Mouse (Mus musculus) thymus, postnatal 4 days (tissue): ENCODE data around the gene Tlr4.

Source experiments
- DNase-seq: peaks from one replicate; pipeline ENCODE4 v3.0.0; 2021

Tlr4 gene

DNA sequence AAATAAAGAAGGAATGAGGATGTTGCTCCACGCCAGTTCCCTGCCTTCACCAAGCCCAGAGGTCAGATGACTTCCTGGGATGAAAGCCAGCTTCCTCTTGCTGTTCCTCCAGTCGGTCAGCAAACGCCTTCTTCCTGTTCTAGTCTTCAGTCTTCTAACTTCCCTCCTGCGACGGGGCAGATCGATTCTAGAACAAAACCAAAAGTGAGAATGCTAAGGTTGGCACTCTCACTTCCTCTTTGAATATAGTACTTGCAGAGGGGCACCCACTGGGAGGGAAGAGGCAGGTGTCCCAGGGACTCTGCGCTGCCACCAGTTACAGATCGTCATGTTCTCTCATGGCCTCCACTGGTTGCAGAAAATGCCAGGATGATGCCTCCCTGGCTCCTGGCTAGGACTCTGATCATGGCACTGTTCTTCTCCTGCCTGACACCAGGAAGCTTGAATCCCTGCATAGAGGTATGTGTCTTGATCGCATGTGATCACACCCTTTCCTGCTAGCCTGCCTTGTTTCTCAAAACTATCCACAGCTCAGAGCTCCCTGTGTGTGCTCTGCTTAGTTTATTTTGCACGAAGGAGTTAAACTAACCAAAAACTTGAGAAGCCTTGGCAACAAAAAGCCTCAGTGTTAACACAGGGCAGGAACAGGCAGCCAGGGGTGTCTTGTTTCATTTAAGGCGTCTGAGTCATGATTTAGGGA is at the start of gene Tlr4:
Gene Tlr4 (plus strand): TSS at position 122 of the 700 bp plus-strand sequence.
- DNase-seq = peak; percentile 6

DNA sequence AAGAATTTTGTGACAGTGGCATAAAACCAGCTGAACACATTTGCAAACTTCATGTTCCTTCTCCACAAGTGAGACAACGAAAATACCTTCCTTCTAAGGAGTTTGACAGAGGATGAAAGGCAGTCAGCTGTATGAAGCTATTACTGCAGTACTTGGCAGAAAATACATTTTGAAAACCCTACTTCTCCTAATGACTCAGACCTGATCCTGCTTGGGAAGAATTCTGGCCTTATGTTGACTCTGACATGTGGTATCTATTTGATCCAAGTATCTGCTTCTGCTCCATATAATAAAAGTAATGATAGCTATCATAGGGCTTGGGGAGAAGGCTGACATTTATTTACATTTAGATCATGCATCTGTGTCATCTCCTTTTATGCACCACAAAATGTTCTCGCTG is 33.1 kb upstream of the Tlr4 start:
- DNase-seq = no peak

DNA sequence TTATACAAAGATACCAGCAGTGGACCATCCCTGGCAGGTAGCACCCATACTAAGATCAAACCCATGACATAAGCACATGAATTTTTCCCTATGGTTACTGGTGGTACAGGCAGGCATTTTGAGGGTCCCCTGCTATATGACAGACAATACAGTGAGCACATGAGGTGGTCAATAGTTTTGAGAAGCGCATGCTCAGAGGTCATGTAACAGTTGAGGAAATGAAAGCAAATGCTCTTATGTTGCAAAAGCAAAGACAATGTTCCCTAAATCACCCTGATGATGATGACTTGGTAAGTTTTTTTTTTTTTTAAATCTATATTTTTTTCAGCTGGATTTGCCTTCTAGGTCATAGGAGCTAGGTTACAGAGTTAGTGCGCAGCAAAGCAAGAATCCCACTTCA is 30.7 kb upstream of the Tlr4 start:
- DNase-seq = no peak

DNA sequence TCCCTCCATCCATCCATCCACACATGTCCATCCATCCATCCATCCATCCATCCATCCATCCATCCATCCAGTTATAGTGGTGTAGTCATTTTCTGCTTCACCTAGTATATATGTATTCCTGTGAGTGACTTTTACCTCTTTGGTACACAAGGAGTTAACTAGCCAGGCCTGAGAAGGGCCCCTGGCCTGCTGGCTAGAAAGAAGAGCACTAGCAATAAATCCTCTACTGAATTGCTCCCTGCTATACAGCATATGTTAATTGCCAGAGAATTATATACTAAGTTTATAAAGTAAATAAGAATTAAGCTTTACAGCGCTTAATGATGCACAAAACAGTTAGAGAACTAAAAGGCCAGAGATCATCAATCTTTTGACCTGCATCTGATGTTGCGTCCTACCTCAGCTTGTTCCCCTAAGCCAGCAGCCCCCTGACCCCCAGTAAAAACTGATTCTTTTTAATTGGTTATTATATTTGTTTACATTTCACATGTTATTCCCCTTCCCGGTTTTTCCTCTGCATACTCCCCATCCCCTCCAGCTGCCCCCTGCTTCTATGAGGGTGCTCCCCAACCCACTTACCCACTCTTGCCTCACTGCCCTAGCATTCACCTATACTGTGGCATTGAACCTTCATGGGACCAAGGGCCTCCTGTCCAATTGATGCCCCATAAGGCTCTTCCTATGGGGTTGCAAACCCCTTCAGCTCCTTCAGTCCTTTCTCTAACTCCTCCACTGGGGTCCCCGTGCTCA is 22.7 kb upstream of the Tlr4 start:
- no peak for DNase-seq

DNA sequence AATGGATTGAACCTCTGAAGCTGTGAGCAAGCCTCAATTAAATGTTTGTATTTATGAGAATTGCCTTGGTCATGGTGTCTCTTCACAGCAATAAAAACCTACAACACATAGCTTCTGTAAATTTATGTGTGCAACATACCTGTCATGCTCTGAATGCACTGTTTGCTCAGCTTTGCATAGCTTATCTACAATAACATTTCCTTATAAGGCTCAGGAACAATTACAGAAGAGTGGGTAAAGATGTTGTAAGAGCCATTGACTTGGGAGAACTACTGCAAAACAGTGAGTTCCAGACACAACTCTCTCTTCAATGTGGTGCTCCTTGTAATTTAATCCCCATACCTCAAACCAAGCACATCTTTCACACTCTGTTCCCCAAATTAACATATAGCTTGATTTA is 21.6 kb upstream of the Tlr4 start:
- DNase-seq = no peak

DNA sequence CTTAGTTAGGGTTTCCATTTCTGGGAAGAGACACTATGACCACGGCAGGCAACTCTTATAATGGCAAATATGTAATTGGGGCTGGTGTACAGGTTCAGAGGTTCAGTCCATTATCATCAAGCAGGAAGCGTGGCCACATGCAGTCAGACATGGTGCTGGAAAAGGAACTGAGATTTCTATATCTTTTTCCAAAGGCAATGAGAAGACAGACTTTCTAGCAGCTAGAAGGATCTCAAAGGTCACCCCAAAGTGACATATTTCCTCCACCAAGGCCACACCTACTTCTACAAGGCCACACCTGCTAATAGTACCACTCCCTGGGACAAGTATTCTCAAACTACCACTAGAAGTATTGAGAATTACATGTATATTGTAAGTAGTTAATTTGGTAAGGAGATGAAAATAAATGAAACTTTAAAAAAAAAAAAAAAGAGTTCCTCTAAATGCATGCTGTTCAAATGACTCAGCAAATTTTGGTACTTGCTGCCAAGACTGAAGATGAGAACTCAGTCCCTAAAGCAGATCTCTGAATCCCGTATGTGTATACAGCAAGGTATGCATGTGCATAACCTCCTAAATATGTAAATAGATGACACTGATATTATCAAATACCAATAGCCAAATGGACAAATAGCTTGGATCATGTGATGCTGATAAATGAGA is 10.9 kb upstream of the Tlr4 start:
- no peak for DNase-seq

DNA sequence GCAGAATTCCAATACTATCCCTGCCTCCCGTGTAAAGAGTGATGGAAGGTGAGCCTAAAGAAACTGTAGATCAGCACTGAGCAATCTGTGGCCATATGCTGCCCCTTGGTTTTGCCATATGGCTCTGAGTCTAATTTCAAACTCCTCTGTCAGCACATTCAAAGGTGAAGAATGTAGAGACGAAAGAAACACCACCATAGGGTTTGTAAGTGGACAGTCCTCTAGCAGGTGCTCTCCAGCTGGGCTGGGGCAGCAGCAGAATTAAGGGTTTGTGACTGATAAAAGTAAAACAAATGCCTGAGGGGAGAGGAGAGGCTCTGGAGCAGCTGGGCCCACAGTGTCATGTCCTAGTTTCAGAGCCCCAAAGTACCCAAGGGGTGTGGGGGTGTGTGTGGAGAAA is 6.2 kb upstream of the Tlr4 start:
- DNase-seq = no peak

DNA sequence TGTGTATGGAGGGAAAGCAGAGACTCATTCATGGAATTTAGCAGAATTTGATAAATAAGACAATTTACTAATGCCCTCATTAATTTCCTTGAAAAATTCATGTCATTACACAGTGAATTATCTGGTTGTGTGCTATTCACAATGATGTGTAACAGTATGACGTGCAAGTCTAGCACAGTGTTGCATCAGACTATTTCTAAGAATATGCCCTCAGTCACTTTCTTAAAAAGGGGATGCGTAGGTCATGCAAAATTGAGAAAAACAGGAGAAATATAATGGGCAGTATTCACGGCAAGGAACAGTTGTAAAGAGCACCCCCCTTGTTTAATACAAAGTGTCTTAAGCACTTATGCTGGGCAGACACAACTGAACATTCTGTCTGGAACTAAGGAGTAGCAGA is 5.6 kb upstream of the Tlr4 start:
- DNase-seq = no peak

DNA sequence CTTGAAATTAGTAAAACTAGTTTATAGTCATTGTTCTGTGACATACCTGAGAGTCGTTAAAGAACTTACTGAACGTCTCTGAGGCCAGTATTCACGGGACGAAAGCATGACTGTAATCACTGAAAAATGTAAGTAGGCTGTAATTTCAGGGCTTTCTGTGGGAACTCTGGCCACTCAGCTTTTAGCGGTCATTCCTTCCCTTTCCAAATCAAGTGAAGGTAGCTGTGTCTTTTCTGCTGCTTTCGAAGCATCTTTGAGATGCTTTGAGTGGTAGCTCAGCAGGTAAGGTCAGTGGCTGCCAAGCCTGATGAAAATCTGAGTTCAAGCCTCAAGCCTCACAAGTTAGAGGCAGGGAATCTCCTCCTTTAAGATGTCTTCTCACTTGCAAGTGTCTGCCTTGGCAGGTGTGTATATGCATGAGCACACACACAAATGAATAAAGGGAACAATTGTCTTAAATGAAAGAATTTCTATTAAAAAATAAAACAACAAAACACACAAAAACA is 832 bp downstream of the Tlr4 start:
- no peak for DNase-seq

DNA sequence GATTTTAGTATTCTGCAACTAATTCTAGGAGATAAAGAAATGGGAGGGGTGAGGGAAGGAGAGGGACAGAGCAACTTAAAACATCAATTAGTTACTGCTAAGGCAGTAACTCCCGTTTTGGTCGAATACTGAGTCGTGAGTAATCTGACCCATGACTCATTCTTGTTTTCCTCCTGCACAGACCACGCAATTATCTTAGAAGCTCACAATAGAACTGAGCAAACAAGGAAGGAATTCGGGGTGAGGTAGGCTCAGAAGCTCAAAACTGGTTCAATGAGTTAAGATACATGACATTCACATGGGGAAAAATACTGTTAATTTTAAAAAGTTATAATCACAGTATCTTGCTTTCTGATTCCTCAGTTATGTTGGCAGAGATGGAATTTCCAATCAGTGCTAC is 1.3 kb downstream of the Tlr4 start:
- no peak for DNase-seq

DNA sequence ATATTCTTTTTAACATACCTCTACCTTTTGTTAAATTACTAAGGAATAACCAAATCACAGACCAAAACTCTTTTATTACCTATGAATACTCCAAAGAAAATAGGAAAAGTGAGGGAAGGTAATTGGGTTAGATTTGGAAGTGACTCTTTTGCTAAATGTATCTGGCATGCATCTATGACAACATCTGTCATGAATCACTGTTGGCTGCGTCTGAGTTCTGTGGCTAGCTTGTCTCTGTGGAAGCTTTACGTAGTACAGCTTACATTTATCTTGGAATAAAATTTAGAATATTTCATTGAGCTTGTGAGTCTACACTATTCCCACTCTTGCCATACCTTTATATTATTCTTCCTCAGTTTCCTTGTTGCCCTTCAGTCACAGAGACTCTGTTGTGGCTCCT is 10.7 kb downstream of the Tlr4 start:
- no peak for DNase-seq

DNA sequence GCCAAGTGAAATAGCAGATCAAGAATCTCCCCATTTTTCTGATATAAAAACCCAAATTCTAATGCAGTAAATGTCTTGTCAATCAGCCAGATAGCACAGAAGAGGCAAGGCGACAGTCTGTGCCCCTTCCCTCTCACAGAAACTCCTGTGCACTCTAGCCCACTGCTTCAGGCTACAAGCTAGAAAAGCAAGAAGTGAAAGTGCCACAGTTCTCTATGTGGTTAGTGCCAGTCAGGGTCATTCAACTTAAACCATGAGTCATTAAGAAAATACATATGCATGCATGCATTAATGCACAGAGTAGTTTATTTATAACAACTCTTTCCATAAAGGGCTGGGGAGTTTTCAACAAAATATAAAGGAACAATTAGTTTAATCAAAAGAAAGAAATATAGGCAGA is 15.9 kb downstream of the Tlr4 start:
- no peak for DNase-seq

DNA sequence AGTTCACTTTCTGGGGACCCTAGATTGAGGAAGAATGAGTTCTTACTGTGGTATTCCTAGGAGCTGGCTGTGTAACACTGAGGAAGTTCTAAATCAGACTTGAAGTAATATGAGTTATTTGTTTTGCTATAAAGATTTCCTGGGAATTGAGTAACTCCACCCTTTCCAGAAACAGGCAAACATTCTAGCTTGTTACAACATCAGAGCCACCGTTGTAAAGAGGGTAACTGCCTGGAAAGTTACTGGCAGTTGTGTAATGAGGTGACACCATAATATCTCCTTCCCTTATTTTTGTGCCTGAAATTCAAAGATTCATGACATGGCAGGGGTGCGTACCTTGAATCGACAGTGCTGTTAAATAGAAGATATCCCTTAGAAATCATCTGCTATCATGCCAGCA is 24.6 kb downstream of the Tlr4 start:
- DNase-seq = no peak

DNA sequence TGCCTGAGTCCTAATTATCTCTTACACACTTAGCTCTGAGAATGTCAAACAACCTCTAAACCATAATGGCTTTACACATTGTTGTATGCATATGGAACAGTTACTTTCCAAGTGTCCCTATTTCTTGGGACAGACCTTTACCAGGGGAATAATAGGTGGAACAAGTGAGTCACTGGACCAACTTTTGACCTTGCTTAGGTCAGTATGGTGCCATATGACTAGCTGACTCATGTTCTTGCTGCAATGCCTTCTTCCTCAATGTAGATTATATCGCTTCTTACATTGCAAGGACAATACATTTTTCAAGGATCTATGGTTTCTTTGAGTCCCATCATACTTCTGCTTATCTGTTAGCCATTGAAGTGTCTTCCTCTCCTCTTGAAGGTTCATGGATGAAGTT is 29.6 kb downstream of the Tlr4 start:
- no peak for DNase-seq

DNA sequence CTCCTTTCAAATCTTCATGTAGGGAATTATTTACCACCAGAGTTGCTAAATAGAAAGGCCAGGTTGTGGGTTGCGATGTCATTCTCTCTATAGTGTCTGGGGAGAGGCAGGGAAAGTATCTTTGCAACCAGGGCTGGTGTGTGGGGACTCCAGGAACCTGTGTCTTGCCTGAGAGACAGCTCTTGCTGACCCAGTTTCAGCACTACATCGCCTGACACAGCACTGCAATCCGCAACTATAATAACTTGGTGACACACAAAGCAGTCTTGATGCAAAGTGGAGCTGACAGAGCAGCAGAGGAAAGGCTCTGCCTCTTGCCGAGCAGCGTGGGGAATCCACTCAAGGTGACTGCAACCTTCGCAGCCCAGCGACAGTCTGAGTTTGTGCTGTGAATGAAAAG is 42.5 kb downstream of the Tlr4 start:
- DNase-seq = no peak

DNA sequence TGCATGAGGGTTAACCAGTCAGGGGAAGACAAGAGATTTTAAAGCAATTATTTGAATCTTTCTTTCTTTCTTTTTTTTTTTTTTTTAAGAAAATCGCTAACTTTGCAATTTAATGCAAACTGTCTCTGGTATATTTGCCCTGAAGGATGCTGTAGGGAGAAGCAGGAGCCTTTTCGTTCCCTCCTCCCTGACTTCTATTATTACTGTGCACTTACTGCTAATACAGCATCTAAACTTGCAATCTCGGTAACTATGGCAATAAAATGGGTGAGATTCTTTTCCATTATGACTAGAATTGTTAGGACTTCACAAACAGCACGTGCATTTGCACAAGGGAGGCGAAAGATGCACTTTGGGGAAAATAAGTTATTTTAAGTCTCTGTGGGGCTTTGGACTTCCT is 44.6 kb downstream of the Tlr4 start:
- no peak for DNase-seq

DNA sequence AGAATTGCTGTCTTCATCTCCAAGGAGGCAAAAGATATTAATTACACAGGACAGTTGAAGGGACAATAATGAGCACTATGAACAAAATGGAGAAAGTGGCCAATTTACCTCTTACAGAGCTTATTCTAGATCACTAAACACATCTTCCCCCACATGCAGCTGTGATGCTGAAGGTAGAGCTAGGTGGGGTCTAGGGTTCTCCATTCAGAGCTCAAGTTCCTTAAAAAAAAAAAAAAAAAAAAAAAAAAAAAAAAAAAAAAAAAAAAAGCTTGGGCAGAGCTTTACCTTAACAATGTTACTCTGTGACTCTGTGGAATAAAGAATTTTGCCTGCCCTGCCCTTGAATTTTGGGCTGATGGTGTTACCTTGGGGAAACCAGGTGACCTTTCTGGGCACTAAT is 46.0 kb downstream of the Tlr4 start:
- no peak for DNase-seq

DNA sequence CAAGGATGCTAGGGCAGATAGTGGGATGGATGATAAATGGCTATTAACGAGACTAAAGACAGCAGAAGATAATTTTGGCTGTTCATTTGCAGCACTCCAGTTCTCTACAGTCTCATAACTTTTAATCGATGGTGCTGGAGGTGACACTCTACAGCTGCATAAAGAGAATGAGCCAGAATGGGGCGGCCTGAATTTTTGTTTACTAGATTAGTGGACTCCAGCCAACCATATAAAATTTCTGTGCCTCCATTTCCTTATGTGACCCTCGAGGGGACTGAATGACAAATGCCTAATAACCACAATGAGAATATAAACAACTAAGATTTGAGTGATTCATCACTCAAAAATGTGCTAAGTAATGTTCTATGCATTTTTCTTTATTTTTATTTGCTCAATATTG is 48.4 kb downstream of the Tlr4 start:
- DNase-seq = no peak

DNA sequence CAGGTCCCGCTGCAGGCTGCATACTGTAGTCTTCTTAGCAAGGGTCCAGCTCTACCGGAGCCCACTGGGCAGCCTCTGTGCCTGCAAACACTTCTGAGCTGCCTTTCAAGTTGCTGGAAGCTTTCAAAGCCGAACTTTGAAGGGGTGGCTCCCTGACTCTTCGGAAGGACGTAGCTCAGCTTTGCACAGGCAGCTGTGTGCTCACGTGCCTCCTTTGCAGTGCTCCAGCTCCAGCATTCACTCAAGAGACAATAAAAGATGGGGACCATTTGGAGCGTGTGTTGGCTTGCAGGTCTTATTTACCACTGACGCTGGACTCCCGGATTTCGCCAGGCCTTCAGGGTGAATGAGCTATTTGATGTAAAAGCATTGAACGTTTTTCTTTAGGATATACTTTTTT is 50.2 kb downstream of the Tlr4 start:
- DNase-seq = no peak

DNA sequence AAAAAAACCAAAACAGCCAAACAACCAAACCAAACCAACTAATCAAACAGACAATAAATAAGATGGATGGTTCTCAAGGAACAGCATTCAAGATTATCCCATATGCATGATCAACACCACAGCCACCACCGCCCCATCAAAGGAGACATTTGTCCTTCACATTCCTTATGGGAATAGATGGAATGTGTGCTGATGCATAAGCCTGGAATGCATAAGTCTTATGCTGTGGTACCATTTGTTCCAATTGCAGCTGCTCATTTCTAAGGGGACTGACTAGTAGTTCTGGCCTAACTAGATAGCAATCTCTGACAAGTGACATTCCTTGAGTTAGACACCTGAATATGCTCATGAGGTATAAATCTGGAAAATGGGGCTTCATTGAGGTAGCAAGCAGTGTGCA is 54.1 kb downstream of the Tlr4 start:
- DNase-seq = no peak

DNA sequence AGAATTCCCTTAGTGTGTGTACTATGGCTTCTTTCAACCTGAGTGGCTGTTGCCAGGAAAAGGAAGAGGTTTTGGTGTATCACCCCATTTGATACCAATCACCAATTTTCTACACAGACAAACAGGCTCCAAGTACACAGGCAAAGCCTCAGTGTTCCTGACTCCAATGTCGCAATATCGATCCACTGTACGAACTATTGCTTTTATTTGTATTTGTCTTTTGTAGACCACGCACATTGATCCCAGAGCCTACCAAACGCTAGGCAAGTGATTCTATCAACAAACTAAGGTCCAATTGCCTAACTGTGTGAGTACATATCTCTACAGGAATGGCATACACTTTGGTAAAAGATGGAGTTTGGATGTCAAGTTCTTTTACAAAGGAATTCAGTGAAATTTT is 55.9 kb downstream of the Tlr4 start:
- no peak for DNase-seq

DNA sequence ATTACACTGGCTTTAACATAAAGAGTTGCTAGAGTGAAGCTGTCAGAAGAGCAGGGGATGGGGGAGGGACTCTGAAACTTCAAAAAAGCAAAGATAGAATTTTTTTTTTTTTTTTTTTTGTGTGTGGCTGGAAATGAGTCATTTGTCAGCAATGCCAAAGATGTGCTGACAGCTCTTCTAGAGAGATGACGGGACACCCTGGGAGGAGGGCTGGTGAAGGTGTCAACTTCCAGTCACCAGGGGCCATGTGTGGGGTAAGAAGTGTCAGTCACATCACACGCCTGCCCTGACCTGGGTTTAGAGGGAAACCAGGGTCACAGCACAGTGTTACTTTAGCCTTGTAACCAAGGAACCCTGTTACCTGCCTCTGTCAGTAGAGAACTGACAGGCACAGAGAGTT is 67.2 kb downstream of the Tlr4 start:
- DNase-seq = no peak

DNA sequence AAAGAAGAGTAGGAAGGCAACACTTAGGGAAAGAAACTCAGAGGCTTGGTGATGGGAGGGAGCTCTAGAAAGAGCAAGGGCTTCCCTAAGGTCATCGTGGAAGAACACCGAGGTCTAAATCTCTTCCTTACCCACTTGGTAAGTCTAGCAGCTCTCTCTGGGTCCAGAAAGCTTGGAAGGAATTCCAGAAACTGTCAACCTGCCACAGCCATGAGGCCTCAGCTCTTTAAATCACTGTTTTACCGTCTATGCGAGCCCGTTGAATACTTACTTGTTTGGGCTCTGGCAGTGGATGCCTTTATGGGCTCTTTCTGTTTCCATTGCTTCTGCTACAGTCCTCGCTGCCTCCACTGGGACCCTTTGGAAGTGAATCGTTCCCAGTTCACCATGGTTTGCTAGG is 67.6 kb downstream of the Tlr4 start:
- DNase-seq = no peak

DNA sequence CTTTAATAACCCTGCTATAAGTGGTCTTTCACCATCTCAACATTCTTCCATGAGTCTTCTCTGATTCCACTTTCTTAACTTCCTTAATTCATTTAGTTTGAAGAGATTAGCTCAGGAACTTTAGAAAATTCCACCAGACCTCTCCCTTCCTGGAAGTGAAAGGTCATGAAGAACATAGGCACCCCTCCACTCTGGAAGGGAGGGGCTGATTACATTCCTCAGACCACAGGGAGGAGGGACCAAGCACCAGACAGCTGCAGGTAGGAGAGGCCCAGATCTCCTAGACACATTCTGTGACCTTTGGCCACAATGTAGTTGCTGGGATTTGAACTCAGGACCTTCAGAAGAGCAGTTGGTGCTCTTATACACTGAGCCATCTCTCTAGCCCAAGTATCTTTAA is 72.7 kb downstream of the Tlr4 start:
- DNase-seq = no peak
